Mouse (Mus musculus) gastrocnemius, postnatal 4 days (tissue): ENCODE results near the gene Otud7b. TPM values are rescaled to one million over a fixed set of nuclear protein-coding genes. Genes with fewer than 3 reads are reported as not detected.

ENCODE experiments used
- DNase-seq, 2 experiments: peaks; one replicate each; pipeline ENCODE4 v3.0.0; 2021 to 2022; ENCODE audit warnings: low spot score in 2 of 2, mixed read lengths in 2 of 2
- long read RNA-seq, 2 experiments: library from polyadenylated mRNA; stranded (forward); transcript quantifications; one replicate each; pipeline ENCODE4 v2.0.0; 2021
- total RNA-seq, 2 experiments: library from RNA; stranded (reverse); gene quantifications; 2 replicates each; pipeline ENCODE4 v1.2.3; 2021

The Otud7b gene
- total RNA-seq, result 10 to 100 TPM; 61.0 to 65.7 TPM
- long read RNA-seq, experiment 1, partial matches to known transcripts, result 6 of 16 reads
- long read RNA-seq, experiment 1, other reads (novel, unspliced or antisense), result 10 of 16 reads
- long read RNA-seq, experiment 2, full-length matches to known transcripts, result 2 of 21 reads
- long read RNA-seq, experiment 2, partial matches to known transcripts, result 11 of 21 reads
- long read RNA-seq, experiment 2, other reads (novel, unspliced or antisense), result 8 of 21 reads

GRCm38 (mm10) chr3:96104261-96105065 is at the start of gene Otud7b:
Gene Otud7b, plus strand, starts transcription at chr3:96104527.
- DNase-seq, result peak; percentile 76 to 83

GRCm38 (mm10) chr3:96055294-96055693 is 49.0 kb upstream of the Otud7b start:
- DNase-seq, result no peak

- DNase-seq, result no peak
These were observed 48.3 kb upstream of the Otud7b start for GRCm38 (mm10) chr3:96056031-96056430.

GRCm38 (mm10) chr3:96057747-96058204 is 46.6 kb upstream of the Otud7b start:
- peak; percentile 70 to 85 for DNase-seq

DNA sequence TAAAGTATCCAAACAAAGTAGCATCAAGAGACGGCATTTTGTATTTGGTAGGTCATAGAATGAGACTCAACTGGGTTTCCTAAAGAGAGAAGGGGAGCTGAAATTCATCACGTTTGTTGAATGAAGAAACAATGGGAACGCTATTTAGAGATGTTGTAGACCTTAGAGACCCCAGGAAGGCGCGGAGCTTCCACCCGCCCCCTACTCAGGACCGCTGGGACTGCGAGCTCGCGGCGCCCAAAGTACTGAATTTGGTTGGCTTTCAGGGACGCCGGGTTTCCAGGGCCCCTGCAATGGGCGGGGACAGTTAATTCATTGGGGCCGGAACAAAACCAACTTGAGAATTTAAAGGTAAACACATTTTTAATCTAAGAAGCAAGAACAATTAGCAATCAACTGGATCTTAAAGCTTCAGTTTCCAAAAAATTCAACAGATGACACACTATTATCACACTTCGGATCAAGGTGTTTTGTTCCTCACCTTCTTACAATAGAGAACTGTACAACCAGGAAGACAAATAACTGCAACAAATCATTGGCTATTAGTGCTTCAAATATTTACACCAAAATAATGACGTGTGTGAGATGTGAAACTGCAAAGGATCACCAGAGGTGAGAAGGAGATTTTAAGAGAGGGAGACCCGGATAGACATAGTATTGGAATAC is 46.0 kb upstream of the Otud7b start, which contains the start of gene Vps45:
Gene Vps45, minus strand, starts transcription at position 236 of the 666 bp plus-strand sequence.
- DNase-seq, result peak; percentile 41 to 59

- no peak for DNase-seq
These were observed 44.2 kb upstream of the Otud7b start for GRCm38 (mm10) chr3:96060146-96060545.

GRCm38 (mm10) chr3:96063299-96063698 is 41.0 kb upstream of the Otud7b start:
- DNase-seq, result no peak

DNA sequence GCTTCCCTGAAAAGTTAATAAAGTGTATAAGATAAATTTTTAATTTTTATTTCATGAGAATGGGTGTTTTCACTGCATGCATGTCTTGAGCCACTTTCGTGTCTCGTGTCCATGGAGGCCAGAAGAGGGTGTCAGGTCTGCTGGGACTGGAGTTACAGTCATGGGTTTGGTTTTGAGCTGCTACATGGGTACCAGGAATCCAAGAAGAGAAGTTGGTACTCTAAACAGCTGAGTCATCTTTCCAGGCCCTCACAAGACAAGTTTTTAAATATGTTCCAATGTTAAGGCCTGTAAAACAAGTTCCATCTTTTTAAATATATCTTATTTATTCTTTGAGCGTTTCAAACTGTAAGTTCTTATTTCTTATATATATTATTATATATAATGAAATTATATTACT is 40.1 kb upstream of the Otud7b start:
- DNase-seq, result no peak

GRCm38 (mm10) chr3:96065147-96065546 is 39.2 kb upstream of the Otud7b start:
- DNase-seq, result no peak

- DNase-seq, result peak in 1 of 2 experiments; percentile 45
These were observed 38.5 kb upstream of the Otud7b start for GRCm38 (mm10) chr3:96065754-96066375.

GRCm38 (mm10) chr3:96066741-96067140 is 37.6 kb upstream of the Otud7b start:
- no peak for DNase-seq

DNA sequence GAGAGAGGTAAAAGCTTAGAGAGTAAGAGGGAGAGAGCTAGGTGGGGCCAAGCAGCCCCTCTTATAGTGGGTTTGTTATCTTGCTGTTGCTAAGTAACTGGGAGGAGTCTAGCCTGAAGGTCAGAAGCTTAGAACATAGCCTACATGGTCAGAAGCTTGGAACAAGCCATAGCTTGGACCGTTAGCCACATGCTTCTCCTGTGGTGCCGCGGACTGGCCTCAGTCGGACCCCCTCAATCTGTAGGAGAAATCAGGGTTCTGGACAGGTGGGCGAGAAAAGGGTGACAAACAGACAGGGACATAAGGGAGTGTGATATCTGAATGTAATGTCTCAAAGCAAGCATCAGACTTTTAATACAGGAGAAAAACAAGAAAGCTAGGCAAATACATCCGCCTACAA is 35.3 kb upstream of the Otud7b start:
- DNase-seq, result no peak

- DNase-seq, result no peak
These were observed 34.8 kb upstream of the Otud7b start for GRCm38 (mm10) chr3:96069542-96069941.

DNA sequence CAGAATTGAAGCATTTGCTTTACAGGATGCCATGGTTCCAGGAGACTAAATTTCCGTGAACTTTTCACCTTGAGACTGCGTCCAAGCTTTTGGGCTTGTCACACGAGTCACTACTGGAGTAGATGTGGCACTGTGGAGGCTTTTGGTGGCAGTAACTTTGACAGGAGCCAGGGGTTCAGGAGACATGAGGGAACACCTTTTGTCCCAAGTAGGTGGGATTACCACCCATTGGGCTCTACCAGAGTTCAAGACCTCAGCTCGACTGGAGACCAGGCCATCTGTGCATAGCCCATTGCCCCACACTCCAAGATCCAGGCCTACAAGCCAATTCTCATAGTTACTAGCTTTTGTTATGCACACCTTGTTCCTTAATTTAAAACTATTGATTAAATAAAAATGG is 34.1 kb upstream of the Otud7b start:
- DNase-seq, result no peak

- DNase-seq, result no peak
These were observed 31.3 kb upstream of the Otud7b start for GRCm38 (mm10) chr3:96072921-96073486.

- no peak for DNase-seq
These were observed 26.3 kb upstream of the Otud7b start for GRCm38 (mm10) chr3:96078066-96078465.

DNA sequence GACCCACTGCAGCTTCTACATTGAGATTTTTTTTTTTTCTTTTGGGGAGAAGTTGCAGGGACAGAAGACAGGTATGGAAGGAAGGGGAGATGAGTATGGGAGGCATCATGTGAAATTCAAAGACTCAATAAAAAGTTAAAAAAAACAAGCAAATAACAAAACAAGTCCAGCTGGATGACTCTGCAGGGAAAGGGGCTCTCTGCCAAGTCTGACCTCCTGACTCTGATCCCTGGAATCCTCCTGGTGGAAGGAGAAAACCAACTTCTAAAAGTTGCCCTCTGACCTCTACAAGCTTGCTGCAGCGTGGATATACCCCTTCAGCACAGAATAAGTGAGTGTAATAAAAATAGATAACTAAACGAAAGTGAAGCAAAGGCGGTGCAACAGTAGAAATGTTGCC is 25.6 kb upstream of the Otud7b start:
- no peak for DNase-seq

DNA sequence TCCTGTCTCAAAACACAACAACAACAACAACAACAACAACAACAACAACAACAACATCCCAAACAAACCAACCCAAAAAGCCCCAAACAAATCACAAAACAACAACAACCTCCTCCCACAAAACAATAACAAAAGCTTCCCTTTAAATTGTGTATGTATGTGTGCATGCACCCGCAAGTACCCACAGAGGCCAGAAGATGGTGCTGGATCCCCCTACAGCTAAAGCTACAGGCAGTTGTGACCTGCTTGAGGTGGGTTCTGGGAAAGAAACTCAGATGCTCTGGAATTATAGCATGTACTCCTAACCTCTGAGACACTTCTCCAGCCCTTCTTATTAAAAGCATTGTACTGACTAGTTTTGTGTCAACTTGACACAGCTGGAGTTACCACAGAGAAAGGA is 23.3 kb upstream of the Otud7b start:
- no peak for DNase-seq

DNA sequence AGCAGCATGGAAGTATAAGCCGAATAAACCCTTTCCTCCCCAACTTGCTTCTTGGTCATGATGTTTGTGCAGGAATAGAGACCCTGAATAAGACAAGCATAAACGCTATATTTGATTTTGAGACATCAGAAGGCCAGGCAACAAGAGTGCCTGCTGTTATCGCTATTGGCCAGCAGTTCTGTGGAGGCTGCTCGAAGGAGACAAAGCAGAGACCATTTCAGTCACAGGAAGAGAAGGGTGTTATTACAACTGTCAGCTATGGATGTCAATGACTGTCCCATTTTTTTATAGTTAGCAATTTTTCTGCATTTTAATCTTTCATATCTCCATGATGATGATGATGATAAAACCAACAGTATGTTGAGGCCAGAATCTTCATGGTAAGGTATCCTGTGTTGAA is 22.7 kb upstream of the Otud7b start:
- no peak for DNase-seq

GRCm38 (mm10) chr3:96082100-96082499 is 22.2 kb upstream of the Otud7b start:
- DNase-seq, result no peak
